Mouse (Mus musculus): ENCODE results near the gene Arid1b.

- TF ChIP-seq MAFK (IDR thresholded peaks at IDR 0.05; ENCODE audit: insufficient read depth, low read depth, low read length): no peak
- no peak for TF ChIP-seq CHD2 (IDR thresholded peaks at IDR 0.05; ENCODE audit: low read depth, low read length)
- TF ChIP-seq HCFC1 (IDR thresholded peaks at IDR 0.05; ENCODE audit: borderline replicate concordance, insufficient read depth, low read length): no peak
- TF ChIP-seq ZNF384 (IDR thresholded peaks at IDR 0.05; ENCODE audit: low read depth, low read length): no peak
These were observed 66.5 kb downstream of the Arid1b start for GRCm38 (mm10) chr17:5060515-5061084.

Measured in ES-E14 (cell line).